Mouse (Mus musculus): ENCODE measurements around the gene Lamtor1. TPM values are rescaled to one million over a fixed set of nuclear protein-coding genes. Genes with fewer than 3 reads are reported as not detected.

Lamtor1 gene
- polyA plus RNA-seq, 1 experiment from 2014 or later = 165 TPM

DNA sequence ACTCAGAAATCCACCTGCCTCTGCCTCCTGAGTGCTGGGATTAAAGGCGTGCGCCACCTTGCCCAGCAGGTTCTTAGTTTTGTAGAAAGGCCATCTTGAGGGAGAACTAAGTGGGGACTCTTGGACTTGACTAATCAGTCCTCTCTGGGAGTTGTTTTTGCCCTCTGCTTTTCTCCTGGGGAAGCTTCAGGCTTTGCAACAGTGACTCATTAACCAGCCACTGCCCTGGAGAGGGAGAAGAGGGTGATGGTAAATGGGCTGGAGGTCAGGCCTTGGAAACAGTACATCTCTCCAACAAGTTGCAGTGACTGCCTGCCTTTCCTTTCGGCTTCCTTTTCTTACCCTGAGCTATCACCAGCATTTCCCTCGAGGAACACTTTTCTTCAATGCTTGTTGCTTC is 58.8 kb downstream of the Lamtor1 start:
- WGBS = 92% methylated on average over 4 of the region's 4 CpGs
- H3K4me2 ChIP-seq (replicated peaks) = no peak overlapping the region
- no peak overlapping the region for H3K9ac ChIP-seq (replicated peaks)
- no peaks in the 10 kb centered on the region for H3K9me3 ChIP-seq
- no peak for ATAC-seq (replicated peaks)
- H3K27ac ChIP-seq (replicated peaks) = no peak overlapping the region
- peaks cover 28% of the 10 kb centered on the region for H3K4me1 ChIP-seq
- H3K27me3 ChIP-seq = no peaks in the 10 kb centered on the region
- H3K4me3 ChIP-seq = no peak overlapping the region
- H3K36me3 ChIP-seq = no peaks in the 10 kb centered on the region

DNA sequence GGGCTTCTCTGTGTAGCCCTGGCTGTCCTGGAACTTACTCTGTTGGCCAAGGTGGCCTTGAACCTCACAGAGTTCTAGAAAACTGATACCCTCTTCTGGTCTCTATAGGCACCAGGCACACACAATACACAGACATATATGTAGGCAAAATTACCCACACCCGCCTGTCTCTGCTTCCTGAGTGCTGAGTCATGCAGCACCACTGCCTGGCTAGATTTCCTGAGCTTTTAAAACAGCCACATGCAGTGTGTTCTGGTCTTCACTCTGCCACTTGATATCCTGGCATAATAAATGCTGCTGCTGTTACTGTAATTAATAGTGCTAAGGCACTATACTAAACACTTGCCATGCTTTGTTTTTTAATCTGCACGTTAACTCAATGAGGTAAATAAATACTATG is 59.9 kb downstream of the Lamtor1 start:
- no peak overlapping the region for H3K27ac ChIP-seq (replicated peaks)
- peaks cover 21% of the 10 kb centered on the region for H3K4me1 ChIP-seq
- no peaks in the 10 kb centered on the region for H3K36me3 ChIP-seq
- H3K4me3 ChIP-seq = no peak overlapping the region
- no peak overlapping the region for H3K9ac ChIP-seq (replicated peaks)
- H3K4me2 ChIP-seq (replicated peaks) = no peak overlapping the region
- ATAC-seq (replicated peaks) = no peak
- WGBS = 70% methylated on average over 2 of the region's 2 CpGs
- H3K27me3 ChIP-seq = no peaks in the 10 kb centered on the region
- H3K9me3 ChIP-seq = no peaks in the 10 kb centered on the region

DNA sequence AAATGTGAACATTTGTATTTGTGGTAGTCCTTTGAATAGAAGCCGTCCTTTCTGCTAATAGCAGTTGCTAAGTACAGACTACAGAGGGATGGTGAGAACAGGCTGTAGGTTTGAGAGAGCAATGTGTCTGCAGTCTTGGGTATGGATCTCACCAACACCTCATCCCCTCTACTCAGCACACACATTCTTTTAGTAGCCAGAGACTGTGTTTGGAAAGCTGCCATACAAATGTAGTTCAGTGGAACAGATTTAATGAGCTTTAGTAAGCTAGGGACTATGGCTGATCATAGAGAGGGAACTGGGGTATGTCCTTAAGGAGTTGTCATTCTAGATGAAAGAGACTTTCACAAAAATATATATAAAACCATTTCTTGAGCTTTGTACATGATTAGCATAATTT is 61.6 kb downstream of the Lamtor1 start:
- Histone ChIP-seq H3K27me3 (no peaks in the 10 kb centered on the region), H3K27ac (replicated peaks) (0 out of 2 replicates have a peak overlapping the region, but pooled peaks have one; percentile 11), H3K9ac (replicated peaks) (no peak overlapping the region), H3K9me3 (no peaks in the 10 kb centered on the region), H3K36me3 (no peaks in the 10 kb centered on the region), H3K4me1 (peaks cover 33% of the 10 kb centered on the region), H3K4me3 (no peak overlapping the region), H3K4me2 (replicated peaks) (no peak overlapping the region)
- no peak for ATAC-seq (replicated peaks)
- WGBS = 73% methylated on average over 1 of the region's 1 CpGs

DNA sequence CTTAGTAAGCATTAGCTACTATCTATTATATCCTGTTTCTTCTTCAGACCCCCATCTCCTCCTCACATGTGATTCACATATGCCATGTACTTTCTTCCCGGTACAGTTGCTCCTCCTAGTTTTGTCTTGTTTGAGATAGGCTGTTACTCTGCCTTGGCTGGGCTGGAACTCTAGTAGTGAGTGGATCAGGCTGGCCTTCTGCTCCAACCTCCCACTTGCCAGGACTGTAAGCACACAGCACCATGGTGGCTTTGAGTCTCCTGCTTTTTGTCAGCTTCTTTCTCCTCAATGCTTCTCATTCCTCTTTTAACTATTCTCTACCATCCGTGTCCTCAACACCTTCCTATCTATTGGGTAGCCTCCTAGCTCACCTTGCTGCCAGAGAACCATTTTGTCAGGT is 63.0 kb downstream of the Lamtor1 start:
- H3K4me3 ChIP-seq = peak overlapping the region; percentile 90; the same call in 1 of the 2 replicates
- H3K9me3 ChIP-seq = no peaks in the 10 kb centered on the region
- H3K27me3 ChIP-seq = no peaks in the 10 kb centered on the region
- peak overlapping the region; percentile 100 for H3K27ac ChIP-seq (replicated peaks)
- H3K4me2 ChIP-seq (replicated peaks) = peak overlapping the region; percentile 72
- WGBS = 54% methylated on average over 2 of the region's 2 CpGs
- ATAC-seq (replicated peaks) = no peak
- peak overlapping the region; percentile 40 for H3K9ac ChIP-seq (replicated peaks)
- no peaks in the 10 kb centered on the region for H3K36me3 ChIP-seq
- peaks cover 46% of the 10 kb centered on the region for H3K4me1 ChIP-seq

DNA sequence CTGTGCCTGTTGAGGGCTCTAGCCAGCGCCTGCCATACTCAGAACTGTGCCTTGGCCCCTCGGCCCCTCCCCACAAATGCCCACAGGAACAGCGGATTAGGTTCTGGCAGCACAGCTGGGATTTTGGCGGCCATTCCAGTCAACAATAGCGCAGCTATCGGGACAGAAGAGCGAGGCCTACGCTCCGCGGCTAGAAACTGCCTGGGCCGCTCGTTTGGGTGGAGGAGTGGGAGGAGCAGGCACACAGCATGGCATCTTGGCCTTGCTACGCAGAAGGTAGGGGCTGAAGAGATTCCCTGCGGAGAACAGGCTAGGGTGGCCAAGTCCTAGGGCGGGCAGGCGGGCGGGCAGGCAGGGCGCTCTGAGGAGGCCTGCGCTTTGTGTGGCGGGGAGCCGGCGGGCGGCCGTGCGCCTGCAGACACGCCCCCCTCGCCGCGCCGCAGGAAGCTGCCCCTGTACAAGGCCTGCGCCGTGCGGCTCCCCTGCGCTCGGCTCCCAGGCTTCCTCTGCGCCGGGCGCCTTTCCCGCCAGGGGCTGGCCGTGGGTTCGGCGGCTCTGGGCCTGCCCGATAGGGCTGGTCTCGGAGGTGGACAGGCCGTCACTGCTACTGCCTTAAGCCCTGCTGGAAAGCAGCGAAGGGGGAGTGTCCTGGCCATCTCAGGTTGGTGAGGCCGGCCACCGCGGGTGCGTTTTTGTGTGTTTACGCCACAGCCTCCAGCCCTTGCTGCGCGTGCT is 64.2 kb downstream of the Lamtor1 start:
- peaks cover 54% of the 10 kb centered on the region for H3K4me1 ChIP-seq
- H3K9me3 ChIP-seq = no peaks in the 10 kb centered on the region
- peak overlapping the region; percentile 90 for H3K4me3 ChIP-seq
- peak overlapping the region; percentile 98 for H3K9ac ChIP-seq (replicated peaks)
- peak overlapping the region; percentile 100 for H3K27ac ChIP-seq (replicated peaks)
- peak; percentile 92 for ATAC-seq (replicated peaks)
- no peaks in the 10 kb centered on the region for H3K36me3 ChIP-seq
- no peaks in the 10 kb centered on the region for H3K27me3 ChIP-seq
- peak overlapping the region; percentile 72 for H3K4me2 ChIP-seq (replicated peaks)
- 0% methylated on average over 53 of the region's 53 CpGs for WGBS

DNA sequence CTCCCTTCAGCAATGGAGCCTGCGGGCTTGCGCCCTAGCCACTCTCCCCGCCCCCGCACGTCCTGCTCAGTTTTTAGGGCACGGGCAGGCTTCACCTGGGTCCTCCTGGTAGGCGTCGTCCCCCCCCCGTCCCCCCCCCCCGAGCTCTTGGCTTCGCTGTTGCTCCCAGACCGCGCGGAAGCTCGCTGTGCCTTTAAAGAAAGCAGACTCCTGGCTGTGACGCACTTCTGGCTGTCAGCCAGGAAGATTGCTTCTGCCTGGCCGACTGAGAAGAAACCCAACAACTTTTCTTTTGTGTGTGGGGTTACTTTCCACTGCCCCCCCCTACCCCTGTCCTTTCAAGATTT is 64.7 kb downstream of the Lamtor1 start:
- Histone ChIP-seq H3K4me2 (replicated peaks) (peak overlapping the region; percentile 72), H3K27ac (replicated peaks) (peak overlapping the region; percentile 100), H3K36me3 (no peaks in the 10 kb centered on the region), H3K4me3 (peak overlapping the region; percentile 90), H3K9ac (replicated peaks) (peak overlapping the region; percentile 98), H3K4me1 (peaks cover 60% of the 10 kb centered on the region), H3K27me3 (no peaks in the 10 kb centered on the region), H3K9me3 (no peaks in the 10 kb centered on the region)
- peak; percentile 73 for ATAC-seq (replicated peaks)
- 0% methylated on average over 9 of the region's 17 CpGs for WGBS

DNA sequence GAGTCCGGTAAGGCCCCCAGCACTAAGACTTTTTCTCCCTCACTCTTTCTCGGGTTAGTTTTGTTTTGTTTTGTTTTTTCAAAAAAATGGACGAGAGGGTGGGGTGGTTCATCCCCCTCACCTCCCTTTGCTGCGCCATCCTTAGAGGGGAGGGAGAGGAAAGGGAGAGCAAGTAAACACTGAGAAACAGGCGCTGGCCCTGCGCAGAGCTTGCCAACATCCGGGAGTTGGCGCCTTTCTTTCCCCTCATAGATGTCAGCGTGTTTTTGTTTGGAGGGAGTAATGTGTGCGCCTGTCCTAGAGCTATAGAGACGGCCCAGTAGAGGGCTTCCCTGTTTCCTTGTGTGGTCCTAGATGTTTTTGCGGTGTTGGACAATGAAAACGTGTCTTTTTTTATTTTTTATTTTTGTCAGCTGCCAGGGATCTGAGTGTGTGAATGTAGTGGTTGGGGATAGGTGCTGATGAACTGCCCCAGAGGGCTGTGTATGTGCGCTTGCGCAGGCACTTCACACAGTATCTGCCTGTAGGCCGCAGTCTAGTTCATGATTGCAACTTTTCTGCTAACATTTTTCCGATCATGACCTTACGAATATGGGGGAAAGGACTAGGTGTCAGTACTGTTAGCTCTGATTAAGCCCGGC is 65.2 kb downstream of the Lamtor1 start:
- under 1% methylated on average over 19 of the region's 19 CpGs for WGBS
- Histone ChIP-seq H3K27me3 (no peaks in the 10 kb centered on the region), H3K4me2 (replicated peaks) (peak overlapping the region; percentile 72), H3K36me3 (no peaks in the 10 kb centered on the region), H3K9me3 (no peaks in the 10 kb centered on the region), H3K4me1 (peaks cover 60% of the 10 kb centered on the region), H3K27ac (replicated peaks) (peak overlapping the region; percentile 100), H3K9ac (replicated peaks) (peak overlapping the region; percentile 98), H3K4me3 (peak overlapping the region; percentile 90)
- ATAC-seq (replicated peaks) = peak; percentile 74

DNA sequence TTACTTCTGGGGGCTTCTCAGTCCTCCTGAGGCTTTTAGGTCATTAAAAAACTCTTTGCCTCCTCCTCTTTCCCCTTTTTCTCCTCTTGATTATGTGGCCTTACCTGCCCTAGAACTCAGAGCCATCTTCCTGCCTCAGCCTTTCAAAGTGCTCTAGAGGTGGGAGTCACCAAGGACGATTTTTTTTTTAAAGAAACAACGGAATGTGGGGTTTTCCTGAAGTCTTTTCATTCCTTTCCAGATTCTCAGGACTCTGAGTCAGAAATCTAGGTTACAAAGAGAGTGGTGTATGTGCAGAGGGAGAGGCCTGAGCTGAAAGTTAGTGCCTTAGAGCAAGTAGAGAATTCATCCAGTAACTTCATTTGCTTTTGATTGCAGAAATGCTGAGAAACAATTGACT is 66.0 kb downstream of the Lamtor1 start:
- H3K27ac ChIP-seq (replicated peaks) = peak overlapping the region; percentile 100
- H3K4me2 ChIP-seq (replicated peaks) = peak overlapping the region; percentile 72
- H3K27me3 ChIP-seq = no peaks in the 10 kb centered on the region
- H3K9me3 ChIP-seq = no peaks in the 10 kb centered on the region
- H3K36me3 ChIP-seq = no peaks in the 10 kb centered on the region
- no peak for ATAC-seq (replicated peaks)
- peak overlapping the region; percentile 98 for H3K9ac ChIP-seq (replicated peaks)
- H3K4me1 ChIP-seq = peaks cover 60% of the 10 kb centered on the region
- H3K4me3 ChIP-seq = peak overlapping the region; percentile 90
- 28% methylated on average over 2 of the region's 2 CpGs for WGBS

DNA sequence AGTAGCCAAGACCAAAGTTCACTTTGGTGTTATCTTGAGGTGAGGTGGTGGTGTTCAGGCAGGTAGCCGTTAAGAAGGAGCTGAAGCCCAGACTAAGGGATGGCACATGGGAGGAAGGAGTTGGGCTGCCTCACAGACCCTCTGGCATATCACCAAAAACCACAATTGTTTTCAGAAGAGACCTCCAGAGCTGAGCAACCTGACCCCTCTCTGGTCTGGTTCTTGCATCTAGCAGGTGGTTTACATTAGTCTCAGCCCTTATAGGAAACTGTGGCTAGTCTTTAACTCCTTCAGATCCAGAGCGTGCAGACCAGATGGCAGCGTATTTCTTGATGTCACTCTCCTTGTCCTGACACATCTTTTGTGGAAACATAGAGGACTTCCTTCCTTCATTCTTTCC is 68.0 kb downstream of the Lamtor1 start:
- Histone ChIP-seq H3K9ac (replicated peaks) (no peak overlapping the region), H3K27ac (replicated peaks) (no peak overlapping the region), H3K9me3 (no peaks in the 10 kb centered on the region), H3K4me3 (no peak overlapping the region), H3K27me3 (no peaks in the 10 kb centered on the region), H3K36me3 (peaks cover 4% of the 10 kb centered on the region; the same call in 1 of the 2 replicates), H3K4me2 (replicated peaks) (no peak overlapping the region), H3K4me1 (peaks cover 49% of the 10 kb centered on the region)
- 81% methylated on average over 3 of the region's 3 CpGs for WGBS
- no peak for ATAC-seq (replicated peaks)

DNA sequence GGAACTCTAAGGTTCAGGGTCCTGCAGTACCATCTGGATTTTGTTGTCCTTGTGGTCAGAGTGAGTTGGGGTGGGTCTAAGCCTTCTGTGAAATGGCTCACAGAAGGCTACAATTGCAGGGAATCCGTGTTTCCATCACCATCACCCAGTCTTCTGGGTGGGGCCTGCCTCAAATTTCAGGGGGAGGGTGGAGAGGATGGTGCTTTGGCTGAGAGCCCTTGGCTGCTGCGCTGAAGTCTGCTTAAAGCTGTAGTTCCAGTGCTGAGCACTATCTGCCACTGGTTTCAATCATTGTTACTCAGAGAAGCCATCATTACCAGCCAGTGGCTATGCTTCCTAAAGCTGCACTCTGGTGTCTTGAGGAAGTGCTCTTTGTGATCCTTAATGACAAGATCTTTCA is 68.8 kb downstream of the Lamtor1 start:
- 62% methylated on average over 2 of the region's 2 CpGs for WGBS
- H3K27me3 ChIP-seq = no peaks in the 10 kb centered on the region
- peaks cover 4% of the 10 kb centered on the region; the same call in 1 of the 2 replicates for H3K36me3 ChIP-seq
- peaks cover 41% of the 10 kb centered on the region for H3K4me1 ChIP-seq
- H3K4me2 ChIP-seq (replicated peaks) = no peak overlapping the region
- H3K9ac ChIP-seq (replicated peaks) = no peak overlapping the region
- H3K4me3 ChIP-seq = no peak overlapping the region
- ATAC-seq (replicated peaks) = no peak
- H3K9me3 ChIP-seq = no peaks in the 10 kb centered on the region
- no peak overlapping the region for H3K27ac ChIP-seq (replicated peaks)
